Mouse (Mus musculus) Patski (cell line): ENCODE measurements at regions not wholly inside any gene's neighbourhood (a gene's known extent, or its start where the extent isn't known, plus 50 kb on each side); places are given as distances from the start of the nearest gene placed in this dataset.

Experiments used
- ATAC-seq: fragments of 100-300 bp; one replicate; pipeline ENCODE4 v1.8.0; 2021
- CTCF ChIA-PET: fragments of 350-600 bp; sonication (Branson Sonifier 250); formaldehyde crosslinking; loops from one replicate; lab custom pipeline; 2022; ENCODE audit warnings: inconsistent platforms; lab: Charles Lee
- POLR2A ChIA-PET: fragments of 350-600 bp; sonication (Branson Sonifier 250); formaldehyde crosslinking; loops from one replicate; lab custom pipeline; 2022; ENCODE audit warnings: antibody characterized with exemption, inconsistent platforms; lab: Charles Lee
- DNase-seq: peaks from one replicate; pipeline ENCODE4 v3.0.0-alpha.2; 2011; ENCODE audit warnings: low read depth, low spot score
- H3K27me3 ChIP-seq: fragments of 371-371 bp; one replicate; pipeline ENCODE4 v1.5.1; 2021
- CTCF ChIP-seq: fragments of 100-300 bp; IDR thresholded peaks from one replicate; pipeline ENCODE4 v1.5.1; 2021
- in situ Hi-C: fragments of 300-500 bp; cut with MboI; formaldehyde crosslinking; loops from 3 replicates; pipeline ENCODE4 v1.11.1; 2018; ENCODE audit warnings: low pct_unique_long_range_greater_than_20kb, mixed read lengths

DNA sequence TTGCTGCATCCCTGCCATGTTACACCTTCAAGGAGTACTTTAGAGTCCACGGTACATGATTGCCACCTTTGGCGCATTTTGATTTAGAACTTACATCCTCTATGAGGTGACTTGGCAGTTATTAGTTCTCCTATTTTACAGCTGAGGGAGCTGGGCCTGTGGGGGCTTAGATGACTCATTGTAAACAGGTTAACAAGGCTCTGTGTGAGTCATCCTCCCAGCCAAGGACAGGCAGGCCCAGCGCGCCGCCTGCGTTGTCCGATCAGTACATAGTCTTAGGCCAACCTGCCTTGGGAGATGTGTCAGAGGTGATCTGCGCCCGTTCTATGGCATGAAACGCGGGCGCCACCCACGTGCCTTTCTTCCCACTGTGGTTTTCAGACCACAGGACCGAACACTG, 77.9 kb upstream of the Rasgrf1 start:
- POLR2A ChIA-PET, result no interaction called here
- CTCF ChIA-PET, result interaction anchor here (1.5 kb wide), 1 partner anchor 29 kb away, joined by 3 read pairs; no protein-coding TSS in a partner anchor
- no peak for TF ChIP-seq CTCF
- ATAC-seq (no peak), DNase-seq (no peak)
- H3K27me3 ChIP-seq, result peaks cover 4% of the 10 kb centered on the region
- in situ Hi-C loops, result no loop called here

DNA sequence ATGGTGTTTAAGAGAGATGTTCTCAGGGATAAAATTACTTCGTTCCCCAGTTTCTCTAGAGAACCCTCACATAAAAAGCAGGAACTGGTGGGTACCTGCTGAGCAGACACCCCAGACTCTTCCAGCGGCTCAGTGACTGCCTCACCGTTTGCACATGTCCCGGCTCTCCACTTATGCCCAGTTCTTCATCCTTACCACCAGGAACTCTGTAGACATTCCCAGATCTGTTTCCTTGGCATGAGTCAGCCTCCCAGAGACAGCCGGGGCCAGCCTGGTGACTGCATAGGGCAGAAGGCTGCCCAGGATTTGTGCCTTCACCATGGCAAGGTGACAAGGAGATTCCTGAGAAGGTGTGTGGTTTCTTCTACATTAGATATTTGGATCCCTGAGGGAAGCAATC, 81.6 kb upstream of the Rasgrf1 start:
- DNase-seq, result no peak
- ATAC-seq, result no peak
- ChIA-PET CTCF (interaction anchor here (0.8 to 1.3 kb wide), 7 partner anchors 9 to 299 kb away, joined by 3 to 10 read pairs (median 3); no protein-coding TSS in a partner anchor), POLR2A (no interaction called here)
- in situ Hi-C loops, result loop anchor here (5.0 kb wide), 2 partner anchors 149 to 249 kb away; no protein-coding TSS in a partner anchor
- peaks cover 9% of the 10 kb centered on the region for H3K27me3 ChIP-seq
- TF ChIP-seq CTCF, result no peak

DNA sequence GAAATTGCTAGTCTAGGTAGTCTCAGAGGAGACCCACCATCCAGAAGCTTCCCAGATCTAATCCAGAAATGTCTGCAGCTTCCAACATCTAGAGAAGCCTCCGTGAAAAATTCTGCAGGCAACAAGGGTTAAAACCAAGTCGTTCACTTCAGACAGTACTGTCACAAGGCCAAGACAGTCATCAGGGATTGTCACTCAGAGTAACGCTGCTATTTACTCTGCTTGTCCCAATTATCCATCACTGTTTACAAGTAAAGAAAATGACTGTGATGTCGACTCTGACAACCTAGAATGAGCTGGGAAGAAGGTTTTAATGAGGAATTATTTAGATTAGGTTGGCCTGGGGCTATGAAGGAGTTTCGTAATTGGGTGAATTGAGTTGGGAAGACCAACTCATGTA, 82.1 kb upstream of the Rasgrf1 start:
- CTCF ChIA-PET, result interaction anchor here (0.8 to 1.3 kb wide), 9 partner anchors 10 to 299 kb away, joined by 3 to 10 read pairs (median 3); no protein-coding TSS in a partner anchor
- peaks cover 9% of the 10 kb centered on the region for H3K27me3 ChIP-seq
- no peak for TF ChIP-seq CTCF
- in situ Hi-C loops, result loop anchor here (5.0 kb wide), 2 partner anchors 150 to 250 kb away; no protein-coding TSS in a partner anchor
- POLR2A ChIA-PET, result no interaction called here
- no peak for DNase-seq
- no peak for ATAC-seq

DNA sequence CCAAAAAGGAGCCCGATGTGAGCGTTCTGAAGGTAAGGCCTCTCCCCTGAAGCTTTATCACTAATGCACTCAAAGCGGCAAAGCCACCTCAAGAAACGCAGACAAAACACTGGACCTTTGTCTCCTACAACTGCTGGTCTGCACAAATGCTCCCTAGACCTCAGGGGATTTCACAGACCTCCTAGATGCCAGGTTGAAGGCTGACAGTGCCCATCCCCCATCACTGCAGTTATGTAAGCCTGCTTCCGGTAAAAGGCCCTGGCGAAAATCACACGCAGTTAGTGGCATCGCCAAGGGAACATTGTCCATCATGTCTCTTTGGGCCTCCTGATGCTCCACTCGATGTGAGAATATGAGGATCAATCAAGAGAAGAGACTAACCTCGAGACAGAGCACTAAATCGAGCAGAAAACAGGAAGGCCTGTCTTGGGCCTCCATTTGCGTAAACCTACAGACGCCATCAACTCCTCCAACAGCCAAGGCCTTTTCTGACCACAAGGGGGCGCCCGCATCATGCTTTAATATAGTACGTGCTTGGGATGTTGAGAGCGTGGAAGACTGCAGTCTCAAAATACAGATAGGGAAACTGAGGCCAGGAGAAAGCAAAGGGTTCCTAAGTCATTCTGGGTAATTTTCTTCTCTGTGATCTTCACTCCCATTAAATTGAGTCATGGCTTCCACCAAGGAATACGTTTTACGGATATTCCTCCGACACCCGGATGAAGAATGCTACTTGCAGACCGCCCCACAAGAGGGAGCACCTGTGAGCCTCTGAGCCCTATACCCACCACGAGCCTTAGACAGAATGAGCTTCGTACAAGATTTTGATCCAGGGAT, 82.8 kb upstream of the Rasgrf1 start:
- ATAC-seq (peak; percentile 90), DNase-seq (peak; percentile 37)
- H3K27me3 ChIP-seq, result peaks cover 9% of the 10 kb centered on the region
- peak; percentile 96 for TF ChIP-seq CTCF
- ChIA-PET CTCF (interaction anchor here (0.8 to 1.3 kb wide), 8 partner anchors 10 to 254 kb away, joined by 3 to 10 read pairs (median 4); no protein-coding TSS in a partner anchor), POLR2A (no interaction called here)
- in situ Hi-C loops, result loop anchor here (5.0 kb wide), 2 partner anchors 150 to 250 kb away; no protein-coding TSS in a partner anchor

DNA sequence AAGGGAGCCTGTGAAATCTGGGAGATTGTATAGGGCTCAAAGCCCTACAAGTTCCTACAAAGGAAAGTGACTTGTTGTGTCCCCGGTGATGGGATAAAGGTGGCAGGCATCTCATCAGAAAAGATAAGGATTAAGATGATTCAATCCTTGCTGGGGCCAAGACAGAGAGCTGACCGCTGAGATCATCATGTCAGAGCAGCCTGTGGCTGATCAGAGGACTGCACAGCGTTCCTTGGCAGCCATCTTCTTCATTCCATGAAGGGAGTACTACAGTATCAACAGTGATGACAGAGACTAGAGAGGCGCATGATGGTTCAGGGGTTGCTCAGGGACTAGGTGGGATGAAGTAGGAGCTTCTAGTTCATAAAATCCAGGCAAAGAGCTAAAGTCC, 83.6 kb upstream of the Ankrd34c start:
- ATAC-seq (no peak), DNase-seq (no peak)
- in situ Hi-C loops, result no loop called here
- POLR2A ChIA-PET, result no interaction called here
- H3K27me3 ChIP-seq, result peaks cover 14% of the 10 kb centered on the region
- TF ChIP-seq CTCF, result no peak
- CTCF ChIA-PET, result no interaction called here

DNA sequence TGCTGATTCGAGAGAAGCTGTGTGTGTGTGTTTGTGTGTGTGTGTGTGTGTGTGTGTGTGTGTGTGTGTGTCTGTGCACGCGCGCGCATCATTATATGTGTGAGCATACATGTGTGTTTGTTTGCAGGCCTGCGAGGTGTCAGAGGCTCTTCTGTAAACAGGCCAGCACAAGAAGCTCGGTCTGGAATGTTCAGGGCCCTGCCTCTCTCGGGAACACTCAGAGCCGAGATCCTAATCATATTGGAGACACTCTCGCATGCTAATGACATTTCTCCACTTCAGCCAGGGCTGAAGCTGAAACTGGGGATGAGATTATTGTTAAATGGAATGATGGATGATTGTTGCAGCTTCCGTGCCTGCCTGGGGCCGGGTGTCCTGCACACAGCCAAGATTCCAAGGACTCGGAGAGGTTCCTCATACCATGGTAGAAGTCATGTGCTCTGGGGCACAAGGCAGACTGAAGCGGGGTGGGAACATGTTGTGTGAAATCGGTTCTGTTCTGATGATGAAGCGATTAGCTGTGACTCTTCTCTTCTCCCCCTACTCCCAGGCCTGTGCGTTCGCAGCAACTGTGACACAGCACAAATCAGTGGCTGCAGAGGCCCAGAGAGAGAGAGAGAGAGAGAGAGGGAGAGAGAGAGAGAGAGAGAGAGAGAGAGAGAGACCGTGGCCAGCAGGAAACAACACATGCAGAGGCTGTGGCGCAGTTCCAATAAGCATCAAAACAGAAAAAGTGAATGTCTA, 83.0 kb upstream of the Ankrd34c start:
- ATAC-seq, result no peak
- TF ChIP-seq CTCF, result no peak
- ChIA-PET CTCF (no interaction called here), POLR2A (interaction anchor here (0.7 kb wide), 1 partner anchor 31 kb away, joined by 3 read pairs; no protein-coding TSS in a partner anchor)
- peaks cover 14% of the 10 kb centered on the region for H3K27me3 ChIP-seq
- in situ Hi-C loops, result no loop called here
- no peak for DNase-seq

DNA sequence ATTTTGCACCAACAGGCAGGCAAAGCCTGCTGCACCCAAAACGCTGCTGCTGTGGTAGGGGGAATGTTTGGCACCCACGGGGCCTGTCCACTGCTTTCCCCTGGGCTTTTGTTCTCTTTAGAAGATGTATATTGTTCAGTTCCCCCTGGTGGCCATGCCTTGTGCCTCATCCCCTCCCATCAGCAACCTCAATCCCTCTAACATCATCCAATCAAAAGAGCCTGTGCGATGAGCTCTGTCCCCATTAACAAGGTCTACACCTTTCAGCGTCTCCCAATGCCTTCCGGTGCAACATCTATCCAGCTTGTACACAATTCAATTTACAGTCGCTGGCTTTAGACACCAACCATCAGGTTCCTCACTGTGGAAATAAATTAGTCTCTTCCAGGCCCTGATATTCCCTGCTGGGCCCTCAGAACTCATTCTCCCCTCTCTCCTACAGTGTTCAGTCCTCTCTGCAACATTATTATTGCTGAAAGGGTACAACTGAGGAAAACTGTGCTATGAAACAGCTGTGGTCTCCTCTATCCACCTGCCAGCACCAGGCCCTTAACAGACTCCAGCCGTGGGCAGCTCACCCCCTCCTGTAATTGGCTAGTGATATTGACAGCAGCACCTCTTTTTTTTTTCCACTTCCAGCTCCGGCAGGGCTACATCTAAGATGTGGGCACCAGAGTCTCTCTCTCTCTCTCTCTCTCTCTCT, 75.5 kb upstream of the Ankrd34c start:
- DNase-seq (no peak), ATAC-seq (no peak)
- peaks cover 6% of the 10 kb centered on the region for H3K27me3 ChIP-seq
- CTCF ChIA-PET, result no interaction called here
- TF ChIP-seq CTCF, result no peak
- POLR2A ChIA-PET, result interaction anchor here (0.7 kb wide), 1 partner anchor 35 kb away, joined by 6 read pairs; no protein-coding TSS in a partner anchor
- in situ Hi-C loops, result no loop called here

DNA sequence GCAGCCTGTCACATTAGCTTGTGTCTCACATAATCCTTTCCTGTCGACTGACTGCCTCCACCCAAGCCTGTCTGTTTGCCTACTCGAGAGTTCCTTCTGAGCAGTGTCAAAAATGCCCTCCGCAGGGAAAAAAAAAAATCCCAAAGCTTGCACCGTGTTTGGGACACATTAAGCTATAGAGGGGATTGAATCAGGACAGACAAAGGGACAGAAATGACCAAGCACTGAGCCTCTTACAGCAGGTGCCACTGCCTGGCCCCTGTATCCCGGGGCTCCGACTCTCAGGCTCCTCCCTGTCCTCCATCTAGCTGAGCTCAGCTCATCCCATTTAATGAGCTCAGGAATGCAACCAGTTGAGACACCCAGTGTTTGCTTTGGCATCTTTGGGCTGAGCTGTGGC, 69.1 kb upstream of the Ankrd34c start:
- peaks cover 6% of the 10 kb centered on the region for H3K27me3 ChIP-seq
- no peak for DNase-seq
- CTCF ChIA-PET, result no interaction called here
- POLR2A ChIA-PET, result no interaction called here
- no peak for TF ChIP-seq CTCF
- in situ Hi-C loops, result no loop called here
- ATAC-seq, result no peak

DNA sequence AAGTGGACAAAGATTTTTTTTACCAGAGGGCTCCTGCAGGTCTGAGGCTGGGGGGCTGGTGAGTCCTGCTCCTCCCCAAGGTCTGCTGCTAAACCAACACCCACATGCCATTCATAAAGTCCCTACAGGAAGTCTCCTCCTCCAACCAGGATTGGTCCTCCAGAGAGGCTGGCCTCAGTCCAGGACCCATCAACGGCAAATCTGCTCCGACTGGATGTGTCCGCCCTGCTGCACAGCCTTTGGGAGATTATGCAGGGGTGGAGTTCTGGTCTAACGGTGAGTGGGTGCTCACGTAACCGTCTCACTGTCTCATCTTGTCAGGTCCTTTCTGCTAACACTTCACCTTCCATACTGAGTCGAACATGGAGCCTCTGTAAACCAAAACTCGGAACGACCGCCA, 64.4 kb upstream of the Ankrd34c start:
- ATAC-seq (no peak), DNase-seq (no peak)
- H3K27me3 ChIP-seq, result no peaks in the 10 kb centered on the region
- in situ Hi-C loops, result no loop called here
- TF ChIP-seq CTCF, result no peak
- ChIA-PET CTCF (no interaction called here), POLR2A (no interaction called here)

DNA sequence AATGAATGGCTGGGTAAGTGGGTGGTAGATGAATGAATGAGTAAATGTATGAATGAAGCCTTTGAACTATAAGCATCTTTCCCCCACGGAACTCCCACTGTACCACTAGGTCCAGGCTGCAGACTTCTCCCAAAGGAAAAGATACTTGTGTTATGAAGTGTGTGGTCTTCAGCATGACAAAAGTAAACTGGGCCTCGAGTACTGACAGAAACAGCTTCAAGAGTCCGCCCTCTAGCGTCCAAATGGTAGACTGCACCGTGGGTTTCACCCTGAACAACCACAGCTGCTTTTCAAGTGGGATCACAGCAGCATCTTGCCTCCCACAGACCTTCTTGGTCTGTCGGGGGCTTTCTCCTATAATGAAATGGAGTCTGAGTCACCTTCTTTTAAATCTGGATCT, 54.7 kb upstream of the Ankrd34c start:
- POLR2A ChIA-PET, result no interaction called here
- DNase-seq (no peak), ATAC-seq (no peak)
- CTCF ChIA-PET, result interaction anchor here (1.0 to 1.5 kb wide), 4 partner anchors 8 to 287 kb away, joined by 3 to 4 read pairs (median 3); no protein-coding TSS in a partner anchor
- in situ Hi-C loops, result no loop called here
- peak; percentile 75 for TF ChIP-seq CTCF
- no peaks in the 10 kb centered on the region for H3K27me3 ChIP-seq
